Mouse (Mus musculus) T-helper 2 cell (primary cell): ENCODE results near the gene Src.

Experiments
- in situ Hi-C: fragments of 300-600 bp; cut with MboI, MseI; formaldehyde crosslinking; loops from one replicate; pipeline ENCODE4 v1.15.1; 2025; ENCODE audit warnings: high pct_unique_total_duplicates

The Src gene

DNA sequence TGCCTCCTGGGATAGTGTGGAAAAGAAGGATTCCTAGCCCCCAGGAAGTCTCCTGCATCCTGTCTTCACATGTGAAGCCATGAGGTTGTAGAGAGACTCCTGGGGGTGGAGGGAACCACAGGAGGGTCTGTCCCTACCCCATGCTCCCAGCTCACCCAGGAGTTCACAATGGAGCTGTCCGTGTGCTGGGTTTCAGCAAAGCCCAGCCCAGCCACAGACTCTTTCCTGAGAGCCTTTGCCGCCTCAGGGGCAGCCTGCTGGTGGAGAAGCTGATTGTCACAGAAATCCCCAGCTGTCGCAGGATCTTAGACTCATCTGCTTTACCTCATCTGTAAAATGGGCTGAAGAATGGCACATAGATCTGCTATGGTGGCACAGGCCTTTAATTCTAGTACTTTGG, 18.9 kb downstream of the Src start:
- in situ Hi-C loops = no loop called here

DNA sequence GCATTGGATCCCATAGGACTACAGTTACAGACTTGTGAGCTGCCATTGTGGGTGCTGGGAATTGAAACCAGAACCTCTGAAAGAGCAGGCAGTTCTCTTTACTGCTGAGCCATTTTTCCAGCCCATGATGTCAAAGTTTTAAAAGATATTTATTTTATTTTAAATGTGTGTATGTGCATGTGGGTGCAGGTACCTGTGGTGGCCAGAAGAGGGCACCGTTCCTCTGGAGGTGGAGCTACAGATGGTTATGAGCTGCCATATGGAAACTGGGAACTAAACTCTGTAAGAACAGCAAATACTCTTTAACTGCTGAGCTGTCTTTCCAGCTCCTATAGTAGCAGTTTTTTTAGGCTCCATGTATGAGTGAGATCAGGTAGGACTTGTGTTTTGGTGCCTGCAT, 23.1 kb downstream of the Src start:
- in situ Hi-C loops = no loop called here

- in situ Hi-C loops = no loop called here
Observed at GRCm38 (mm10) chr2:157447297-157448158, 29.3 kb downstream of the Src start.

GRCm38 (mm10) chr2:157448356-157448755, 30.1 kb downstream of the Src start:
- in situ Hi-C loops = no loop called here

DNA sequence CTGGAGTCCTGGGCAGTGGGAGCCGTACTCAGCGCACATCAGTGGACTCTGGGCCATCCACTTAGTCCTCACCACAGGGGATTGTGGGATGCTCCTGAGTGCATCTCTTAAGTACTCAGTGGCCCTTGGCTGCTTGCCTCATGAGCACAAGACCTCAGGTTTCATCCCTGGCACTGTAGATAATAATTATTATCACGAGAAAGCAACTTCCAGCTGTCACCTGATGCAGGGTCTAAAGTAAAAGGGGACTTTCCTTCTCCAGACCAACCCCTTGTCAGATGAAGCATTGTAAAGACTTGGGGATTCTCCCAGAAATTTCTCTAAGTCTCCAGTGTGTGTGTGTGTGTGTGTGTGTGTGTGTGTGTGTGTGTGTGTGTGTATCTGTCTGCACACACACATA, 32.7 kb downstream of the Src start:
- in situ Hi-C loops = no loop called here

DNA sequence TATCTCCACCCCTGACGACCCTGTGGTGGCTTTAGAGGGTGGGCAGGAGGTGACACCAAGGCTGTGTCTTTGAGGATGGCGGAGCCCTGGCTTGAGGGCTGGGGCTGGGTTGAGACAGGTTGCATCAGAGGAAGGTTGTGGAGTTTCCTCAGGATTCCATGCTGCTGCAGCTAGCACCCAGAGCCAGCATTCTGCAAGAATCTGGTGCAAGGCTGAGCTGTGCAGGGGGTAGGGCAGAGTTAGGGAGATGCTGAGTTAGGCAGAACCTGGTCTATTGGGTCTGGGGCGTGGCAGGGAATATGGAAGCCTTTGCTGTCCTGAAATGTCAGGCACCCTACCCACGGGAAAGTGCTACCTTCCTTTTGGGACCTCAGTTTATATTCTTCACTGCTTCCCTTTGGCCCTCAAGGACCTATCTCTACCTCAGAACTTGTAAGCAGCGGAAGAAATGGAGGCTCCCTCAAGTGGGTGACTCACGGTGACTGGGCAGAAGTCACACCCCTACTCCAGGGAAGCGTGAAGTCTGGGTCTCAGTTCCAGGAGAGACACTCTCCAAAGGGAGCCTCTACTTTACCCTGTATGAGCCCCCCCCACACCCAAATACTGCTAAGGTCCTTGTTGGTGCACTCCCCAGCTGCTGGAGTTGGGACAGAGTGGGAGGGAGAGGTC, 33.3 kb downstream of the Src start:
- in situ Hi-C loops = no loop called here

GRCm38 (mm10) chr2:157457100-157457806, 39.0 kb downstream of the Src start:
- in situ Hi-C loops = no loop called here

DNA sequence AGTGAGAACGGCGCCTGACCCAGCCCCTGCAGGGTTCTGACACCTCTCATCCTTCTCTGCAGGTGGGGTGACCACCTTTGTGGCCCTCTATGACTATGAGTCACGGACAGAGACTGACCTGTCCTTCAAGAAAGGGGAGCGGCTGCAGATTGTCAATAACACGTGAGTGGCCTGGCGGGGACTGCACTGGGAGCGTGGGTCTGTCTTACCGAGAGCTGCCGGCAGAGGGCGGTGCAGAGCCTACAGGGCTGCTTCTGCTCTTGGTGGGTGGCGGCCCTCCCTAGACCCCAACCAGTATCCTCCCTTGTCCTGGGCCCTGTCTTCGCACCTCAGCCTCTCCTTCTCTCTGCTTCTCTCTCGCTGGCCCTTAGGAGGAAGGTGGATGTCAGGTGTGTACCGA, 40.2 kb downstream of the Src start:
- in situ Hi-C loops = no loop called here

DNA sequence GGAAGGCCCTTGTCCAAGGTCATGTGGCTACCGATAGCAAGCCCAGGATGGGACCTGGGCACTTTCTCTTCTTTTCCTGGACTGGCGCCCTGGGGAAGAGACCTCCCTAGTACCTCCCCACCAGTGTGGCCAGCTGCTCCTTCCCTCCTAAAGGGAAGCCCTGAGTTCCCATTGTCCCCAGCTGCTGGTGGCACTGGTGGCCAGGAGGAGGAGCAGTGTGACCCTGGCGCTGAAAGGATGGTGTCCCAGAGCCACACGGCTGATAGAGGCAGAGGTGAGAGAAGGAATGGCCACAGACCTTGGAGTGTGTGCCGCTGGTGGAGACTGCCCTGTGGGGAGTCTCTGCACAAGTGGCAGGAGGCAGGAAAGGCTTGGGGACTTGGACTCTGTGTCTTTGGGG, 41.5 kb downstream of the Src start:
- in situ Hi-C loops = loop anchor here (5.0 kb wide), 1 partner anchor 103 kb away; the partner anchor contains the start of gene Nnat

DNA sequence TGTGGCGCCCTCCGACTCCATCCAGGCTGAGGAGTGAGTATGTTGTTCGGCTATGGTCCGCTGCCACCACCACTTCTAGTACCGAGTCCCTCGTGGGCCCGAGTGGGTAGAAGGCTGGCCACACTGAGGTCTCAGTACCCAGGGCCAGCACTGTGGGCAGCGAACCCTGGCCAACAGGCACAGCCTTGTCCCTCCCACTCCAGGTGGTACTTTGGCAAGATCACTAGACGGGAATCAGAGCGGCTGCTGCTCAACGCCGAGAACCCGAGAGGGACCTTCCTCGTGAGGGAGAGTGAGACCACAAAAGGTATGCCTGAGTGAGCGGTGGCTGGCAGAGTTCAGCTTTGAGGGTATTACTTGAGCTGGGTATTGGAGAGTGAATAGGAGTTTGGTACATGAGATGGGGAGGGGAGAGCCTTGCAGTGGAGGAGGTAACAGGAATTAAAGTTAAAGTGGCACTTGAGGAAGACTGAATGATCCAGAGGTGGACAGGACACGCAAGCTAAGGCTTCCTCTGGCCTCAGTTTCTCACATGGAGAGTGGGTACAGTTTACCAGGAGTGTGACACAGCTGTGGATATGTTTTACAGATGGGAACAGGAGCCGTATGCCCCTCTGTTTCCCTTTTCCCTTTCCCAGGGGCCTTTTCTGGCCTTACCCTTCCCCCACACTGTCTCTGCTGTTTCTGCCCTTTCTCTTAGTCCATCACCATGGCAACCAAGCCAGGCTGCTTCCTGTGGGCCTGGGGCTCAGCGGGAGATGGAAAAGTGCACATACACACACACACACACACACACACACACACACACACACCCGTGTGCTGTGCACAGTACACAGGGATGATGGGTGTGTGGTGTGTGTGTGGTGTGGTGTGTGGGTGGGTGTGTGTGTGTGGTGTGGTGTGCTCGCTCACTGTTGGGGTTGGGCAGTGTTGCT, 44.8 kb downstream of the Src start:
- in situ Hi-C loops = loop anchor here (5.0 kb wide), 1 partner anchor 99 kb away; the partner anchor contains the start of gene Nnat

- in situ Hi-C loops = loop anchor here (5.0 kb wide), 1 partner anchor 98 kb away; the partner anchor contains the start of gene Nnat
Observed at GRCm38 (mm10) chr2:157463887-157464745, 45.9 kb downstream of the Src start.

DNA sequence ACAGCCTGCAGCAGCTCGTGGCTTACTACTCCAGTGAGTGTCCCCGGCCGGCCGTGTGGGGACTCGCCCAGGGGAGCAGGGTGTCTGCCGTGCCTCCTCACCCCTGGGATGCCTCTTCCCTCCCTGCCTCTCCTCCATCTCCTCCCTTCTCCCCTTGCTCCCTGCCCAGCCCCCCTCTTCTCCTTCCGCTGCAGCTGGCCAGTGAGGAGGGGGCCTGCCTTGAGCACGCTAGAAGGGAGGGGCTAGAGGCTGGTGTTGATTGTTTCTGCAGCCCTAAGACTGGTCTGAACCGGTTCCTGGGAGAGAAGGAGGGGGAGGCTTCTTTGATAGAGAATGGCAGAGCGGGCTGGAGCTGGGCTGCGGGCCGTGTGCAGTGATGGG, 46.5 kb downstream of the Src start:
- in situ Hi-C loops = loop anchor here (5.0 kb wide), 2 partner anchors 98 to 122 kb away; partner anchors contain the start of gene Nnat

GRCm38 (mm10) chr2:157466836-157467235, 48.6 kb downstream of the Src start:
- in situ Hi-C loops = loop anchor here (5.0 kb wide), 1 partner anchor 125 kb away; no protein-coding TSS in a partner anchor

- in situ Hi-C loops = loop anchor here (5.0 kb wide), 1 partner anchor 126 kb away; no protein-coding TSS in a partner anchor
Observed at GRCm38 (mm10) chr2:157468130-157468796, 50.0 kb downstream of the Src start.

DNA sequence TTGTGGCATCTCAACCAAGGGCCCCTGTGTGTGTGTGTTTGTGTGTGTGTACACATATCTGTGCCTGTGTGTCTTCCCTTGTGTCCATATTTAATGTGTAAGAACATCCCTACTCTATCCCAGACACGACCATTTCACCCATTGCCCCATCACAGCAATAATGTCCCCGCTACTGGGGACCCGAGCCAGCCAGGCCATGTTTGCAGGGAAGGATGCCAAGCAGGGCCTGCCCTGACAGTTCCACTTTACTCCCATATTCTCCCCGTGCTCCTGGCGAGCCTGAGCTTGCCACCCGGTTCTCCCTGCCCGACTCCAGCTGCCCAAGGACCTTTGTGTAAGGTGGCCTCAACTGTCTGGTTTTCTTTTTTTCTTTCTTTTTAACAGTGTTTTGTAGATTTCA, 53.0 kb downstream of the Src start:
- in situ Hi-C loops = no loop called here

DNA sequence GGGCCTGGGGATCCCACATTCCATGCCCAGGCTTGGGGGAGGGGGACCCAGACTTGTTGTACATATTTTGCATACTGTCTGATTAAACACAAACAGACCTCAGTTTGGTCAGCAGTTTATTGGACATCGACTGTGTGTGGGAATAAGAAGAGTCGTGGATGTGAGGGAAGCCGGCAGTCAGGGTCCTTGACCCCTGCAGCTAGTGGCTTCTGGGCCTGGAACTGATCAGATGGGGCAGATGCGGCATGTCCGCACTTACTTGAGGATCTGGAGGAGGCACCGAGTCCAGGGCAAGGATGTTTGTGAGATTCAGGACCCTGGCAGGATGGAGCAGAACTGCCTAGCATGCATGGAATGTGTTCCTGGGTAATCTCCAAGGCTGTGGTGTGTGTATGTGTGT, 53.5 kb downstream of the Src start:
- in situ Hi-C loops = no loop called here

GRCm38 (mm10) chr2:157472469-157472868, 54.2 kb downstream of the Src start:
- in situ Hi-C loops = no loop called here

DNA sequence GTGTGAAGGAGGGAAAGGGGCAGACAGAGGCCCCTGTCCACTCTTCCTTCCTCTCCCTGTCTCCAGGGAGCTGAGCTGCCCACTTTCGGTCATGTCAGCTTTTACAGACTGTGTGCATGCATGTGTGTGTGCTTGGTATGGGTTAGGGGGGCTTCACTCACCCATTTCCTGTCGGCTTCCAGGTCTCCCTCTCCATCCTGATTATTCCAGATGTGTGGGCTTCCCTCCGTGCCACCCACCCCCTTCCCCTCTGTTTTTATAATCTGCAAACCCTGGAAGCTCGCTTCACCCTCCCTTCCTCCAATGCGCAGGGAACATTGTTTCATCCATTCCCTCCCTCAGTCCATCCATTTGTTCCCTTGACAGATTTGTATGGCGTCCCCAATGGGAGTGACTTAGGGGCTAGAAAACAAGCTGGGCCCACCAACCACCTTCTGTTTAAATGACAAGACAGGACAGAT, 56.1 kb downstream of the Src start:
- in situ Hi-C loops = no loop called here
